Mouse (Mus musculus) CH12.LX (cell line): ENCODE results near the gene Gm826. TPM values are rescaled to one million over a fixed set of nuclear protein-coding genes. Genes with fewer than 3 reads are reported as not detected.

Experiments used
- DNase-seq: peaks from one replicate; pipeline ENCODE4 v3.0.0-alpha.2; 2013; ENCODE audit errors: extremely low read depth
- H3K27ac ChIP-seq: 2 replicates; pipeline ENCODE4 v1.5.1; 2012; ENCODE audit warnings: low read depth, mild to moderate bottlenecking, control low read depth, moderate library complexity; ENCODE audit not compliant: insufficient read depth
- H3K27me3 ChIP-seq: replicated peaks from 2 replicates; pipeline ENCODE3; 2012; ENCODE audit warnings: inconsistent platforms
- H3K36me3 ChIP-seq, 2 experiments: replicated peaks in 1 of 2; 2 replicates each; pipeline versions ENCODE3 to v1.6.1; 2012; ENCODE audit warnings: inconsistent platforms in 1 of 2, low read length in 1 of 2, mild to moderate bottlenecking in 1 of 2, mixed read lengths in 1 of 2, moderate library complexity in 1 of 2; ENCODE audit not compliant: control insufficient read depth in 1 of 2, insufficient read depth in 1 of 2
- H3K4me1 ChIP-seq, 2 experiments: 2 replicates each; pipeline ENCODE4 v1.6.1; 2012; ENCODE audit warnings: inconsistent platforms in 1 of 2, moderate library complexity in 1 of 2; ENCODE audit not compliant: insufficient read depth in 2 of 2, control insufficient read depth in 1 of 2
- H3K4me2 ChIP-seq: 2 replicates; pipeline ENCODE4 v1.6.1; 2012; ENCODE audit warnings: low read depth, mild to moderate bottlenecking, control low read depth; ENCODE audit not compliant: poor library complexity, insufficient read depth, severe bottlenecking
- H3K4me3 ChIP-seq, 3 experiments: fragments of 150-350 bp in 1 of 3; sonication (generic) in 1 of 3; replicated peaks in 1 of 3; 2 replicates each; pipeline versions ENCODE3 to v1.5.1; 2011 to 2012; ENCODE audit warnings: low read depth in 2 of 3, low read length in 2 of 3, mild to moderate bottlenecking in 2 of 3, moderate library complexity in 2 of 3, control low read depth in 1 of 3, improper control_type of control experiment in 1 of 3, inconsistent platforms in 1 of 3, mixed read lengths in 1 of 3; ENCODE audit not compliant: poor library complexity in 1 of 3
- H3K79me2 ChIP-seq: replicated peaks from 2 replicates; pipeline ENCODE4 v1.6.1; 2012; ENCODE audit warnings: mild to moderate bottlenecking, moderate library complexity; ENCODE audit not compliant: control insufficient read depth, poor library complexity, insufficient read depth, severe bottlenecking; ENCODE audit errors: extremely low read depth
- H3K9ac ChIP-seq: 2 replicates; pipeline ENCODE4 v1.6.1; 2012; ENCODE audit warnings: low read depth, mild to moderate bottlenecking, control low read depth, moderate library complexity; ENCODE audit not compliant: insufficient read depth
- H3K9me3 ChIP-seq: replicated peaks from 2 replicates; pipeline ENCODE3; 2012; ENCODE audit warnings: low read length, inconsistent platforms, mixed read lengths
- CHD1 ChIP-seq: IDR thresholded peaks from 2 replicates; pipeline ENCODE4 v1.6.1; 2012; ENCODE audit warnings: low read depth, low read length, improper control_type of control experiment, inconsistent platforms
- CHD2 ChIP-seq: IDR thresholded peaks from 2 replicates; pipeline ENCODE4 v1.6.1; 2011; ENCODE audit warnings: low read length, improper control_type of control experiment
- CTCF ChIP-seq, 2 experiments: IDR thresholded peaks in 1 of 2; conservative IDR thresholded peaks in 1 of 2; 2 replicates each; pipeline ENCODE4 v1.5.1; 2011 to 2012; ENCODE audit warnings: low read depth in 2 of 2, low read length in 2 of 2, improper control_type of control experiment in 1 of 2, inconsistent platforms in 1 of 2, mild to moderate bottlenecking in 1 of 2, moderate library complexity in 1 of 2
- ETS1 ChIP-seq: conservative IDR thresholded peaks from 2 replicates; pipeline ENCODE4 v1.6.1; 2012; ENCODE audit warnings: low read depth, mild to moderate bottlenecking, inconsistent platforms, low read length, improper control_type of control experiment, moderate library complexity
- GABPA ChIP-seq: IDR thresholded peaks from 2 replicates; pipeline ENCODE4 v1.6.1; 2012; ENCODE audit warnings: low read depth, low read length, improper control_type of control experiment, inconsistent platforms; ENCODE audit not compliant: insufficient replicate concordance
- HCFC1 ChIP-seq: IDR thresholded peaks from 2 replicates; pipeline ENCODE4 v1.6.1; 2012; ENCODE audit warnings: low read depth, mild to moderate bottlenecking, inconsistent platforms, low read length, improper control_type of control experiment
- IRF4 ChIP-seq: IDR thresholded peaks from 2 replicates; pipeline ENCODE4 v1.6.1; 2014; ENCODE audit warnings: low read depth, mild to moderate bottlenecking, inconsistent platforms, low read length, improper control_type of control experiment
- JUN ChIP-seq: IDR thresholded peaks from 2 replicates; pipeline ENCODE4 v1.6.1; 2011; ENCODE audit warnings: low read depth, mild to moderate bottlenecking, low read length, improper control_type of control experiment, moderate library complexity; ENCODE audit not compliant: insufficient read depth
- JUND ChIP-seq: conservative IDR thresholded peaks from 2 replicates; pipeline ENCODE4 v1.6.1; 2011; ENCODE audit warnings: low read depth, low read length, improper control_type of control experiment
- MAFK ChIP-seq: IDR thresholded peaks from 2 replicates; pipeline ENCODE4 v1.6.1; 2011; ENCODE audit warnings: low read length, improper control_type of control experiment; ENCODE audit not compliant: insufficient replicate concordance
- NELFE ChIP-seq: IDR thresholded peaks from 2 replicates; pipeline ENCODE4 v1.6.1; 2011; ENCODE audit warnings: low read depth, low read length, improper control_type of control experiment
- PAX5 ChIP-seq: IDR thresholded peaks from 2 replicates; pipeline ENCODE4 v1.6.1; 2012; ENCODE audit warnings: low read length, inconsistent platforms, mixed read lengths
- USF2 ChIP-seq: conservative IDR thresholded peaks from 2 replicates; pipeline ENCODE4 v1.6.1; 2011; ENCODE audit warnings: low read depth, low read length, improper control_type of control experiment
- ZC3H11A ChIP-seq: IDR thresholded peaks from 2 replicates; pipeline ENCODE4 v1.6.1; 2012; ENCODE audit warnings: low read depth, mild to moderate bottlenecking, inconsistent platforms, low read length, improper control_type of control experiment
- dilution Hi-C: fragments of 300-500 bp; cut with MboI; formaldehyde crosslinking; loops from 2 replicates; pipeline ENCODE4 v1.14.3; 2020; ENCODE audit warnings: low sequenced_read_pairs; ENCODE audit not compliant: extremely low pct_unique_long_range_greater_than_20kb, extremely low pct_ligation_motif_present
- in situ Hi-C: fragments of 300-500 bp; cut with MboI; formaldehyde crosslinking; loops from 3 replicates; pipeline ENCODE4 v1.14.3; 2019; ENCODE audit warnings: low sequenced_read_pairs, low pct_ligation_motif_present, low pct_unique_long_range_greater_than_20kb, mixed read lengths
- polyA plus RNA-seq: library from polyadenylated mRNA; unstranded; fragments of >175 nt; gene quantifications from 2 replicates; pipeline ENCODE4 v1.2.1, GENCODE M21; 2012; ENCODE audit warnings: low read depth; ENCODE audit not compliant: insufficient read length
- total RNA-seq, 2 experiments: library from RNA; depleted of rRNA; stranded (reverse); fragments of 300-350 nt in 1 of 2; fragments of >200 nt in 1 of 2; gene quantifications; 2 replicates each; pipeline ENCODE4 v1.2.3; 2012 to 2014

Gm826 gene
- total and polyA plus RNA-seq, 3 experiments: 0.32 TPM; not detected in 2

DNA sequence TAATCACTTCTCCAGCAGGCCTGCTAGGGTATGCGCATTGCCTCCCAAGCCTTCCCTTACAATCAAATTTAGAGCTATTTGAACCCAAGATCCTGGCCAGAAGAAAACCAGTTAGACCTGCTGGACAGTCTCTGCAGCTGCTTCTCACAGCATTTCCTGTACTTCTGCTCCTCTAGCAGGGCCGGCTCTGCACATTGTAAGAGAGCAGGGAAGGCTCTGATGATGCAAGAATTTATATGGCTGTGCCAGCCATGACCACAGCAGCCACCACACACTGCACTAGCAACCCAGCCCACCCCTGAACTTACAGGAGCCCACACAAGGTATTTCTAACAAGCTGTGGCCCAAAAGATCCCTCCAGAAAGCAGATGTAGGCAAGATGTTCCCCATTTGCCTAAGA lies 19.6 kb upstream of the Gm826 start:
- in situ Hi-C loops: loop anchor here (25.0 kb wide), 1 partner anchor 291 kb away; no protein-coding TSS in a partner anchor
- Histone ChIP-seq H3K36me3 (no peaks in the 10 kb centered on the region), H3K4me1 (peaks cover 0 to 5% of the 10 kb centered on the region in 2 experiments; a peak in 2 of 4 replicates), H3K79me2 (no peaks in the 10 kb centered on the region), H3K9me3 (no peaks in the 10 kb centered on the region), H3K9ac (no peak overlapping the region), H3K4me2 (no peak overlapping the region), H3K4me3 (no peak overlapping the region), H3K27me3 (no peaks in the 10 kb centered on the region), H3K27ac (no peak overlapping the region)
- DNase-seq: no peak
- dilution Hi-C loops: no loop called here
- no peak for TF ChIP-seq HCFC1
- TF ChIP-seq PAX5: no peak
- no peak for TF ChIP-seq IRF4
- TF ChIP-seq NELFE: no peak
- no peak for TF ChIP-seq ZC3H11A
- no peak for TF ChIP-seq CTCF (conservative IDR thresholded peaks at IDR 0.05 in 1 of 2, IDR thresholded peaks at IDR 0.05 in 1 of 2; ENCODE audit: low read depth in 2 of 2, low read length in 2 of 2)
- TF ChIP-seq USF2: no peak
- no peak for TF ChIP-seq CHD2
- no peak for TF ChIP-seq ETS1
- TF ChIP-seq JUN: no peak
- no peak for TF ChIP-seq JUND
- TF ChIP-seq CHD1: no peak
- TF ChIP-seq GABPA: no peak

DNA sequence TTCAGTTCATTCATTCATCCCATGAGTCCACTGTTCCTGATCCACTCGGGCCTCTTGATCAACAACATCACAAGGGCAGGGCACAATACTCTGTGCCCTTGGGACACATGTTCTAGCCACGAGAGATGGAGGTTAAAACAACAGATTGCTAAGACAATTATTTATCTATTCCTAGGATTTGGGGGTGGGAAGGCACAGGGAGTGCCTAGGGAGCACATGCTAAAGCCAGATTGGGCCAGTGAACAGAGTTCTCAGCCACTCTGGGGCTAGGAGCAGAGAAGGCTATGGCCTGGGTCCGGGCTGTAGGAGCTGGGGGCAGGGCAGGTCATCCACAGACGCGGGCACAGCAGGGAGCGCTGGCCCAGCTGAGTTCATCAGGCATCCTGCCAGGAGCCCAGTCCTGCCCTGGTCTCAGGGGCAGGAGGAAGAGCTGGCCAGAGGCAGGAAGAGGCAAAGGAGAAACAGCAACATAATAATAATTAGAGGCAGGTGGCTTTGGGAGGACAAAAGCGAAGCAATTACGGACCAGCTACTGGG lies 17.1 kb upstream of the Gm826 start:
- H3K9me3 ChIP-seq: no peaks in the 10 kb centered on the region
- in situ Hi-C loops (loop anchor here (25.0 kb wide), 1 partner anchor 289 kb away; no protein-coding TSS in a partner anchor), dilution Hi-C loops (no loop called here)
- H3K9ac ChIP-seq: no peak overlapping the region
- no peak overlapping the region for H3K27ac ChIP-seq
- TF ChIP-seq CHD1 (no peak), PAX5 (no peak), NELFE (no peak), USF2 (no peak), IRF4 (no peak), MAFK (no peak), CTCF (conservative IDR thresholded peaks at IDR 0.05 in 1 of 2, IDR thresholded peaks at IDR 0.05 in 1 of 2; ENCODE audit: low read depth in 2 of 2, low read length in 2 of 2) (no peak)
- no peaks in the 10 kb centered on the region for H3K27me3 ChIP-seq
- no peaks in the 10 kb centered on the region for H3K36me3 ChIP-seq
- DNase-seq: no peak
- H3K79me2 ChIP-seq: no peaks in the 10 kb centered on the region
- H3K4me1 ChIP-seq: peaks cover 0 to 5% of the 10 kb centered on the region in 2 experiments; a peak in 2 of 4 replicates
- H3K4me2 ChIP-seq: no peak overlapping the region
- no peak overlapping the region for H3K4me3 ChIP-seq
